Mouse (Mus musculus) small intestine, adult 2 months (tissue): ENCODE data around the gene Gsdma. TPM values are rescaled to one million over a fixed set of nuclear protein-coding genes. Genes with fewer than 3 reads are reported as not detected.

Source experiments
- H3K27ac ChIP-seq: fragments of 200-500 bp; 2 replicates; pipeline ENCODE4 v1.5.1; 2012; ENCODE audit warnings: low read depth, low read length, control low read depth, inconsistent platforms; ENCODE audit not compliant: insufficient read depth
- H3K27me3 ChIP-seq: fragments of 200-500 bp; 2 replicates; pipeline ENCODE4 v1.6.1; 2012; ENCODE audit warnings: mild to moderate bottlenecking, moderate library complexity, low read length, inconsistent platforms; ENCODE audit not compliant: control insufficient read depth, insufficient read depth
- H3K36me3 ChIP-seq: fragments of 200-500 bp; 2 replicates; pipeline ENCODE4 v1.6.1; 2012; ENCODE audit warnings: mild to moderate bottlenecking, low read length, control low read depth, inconsistent platforms; ENCODE audit not compliant: control insufficient read depth, insufficient read depth
- H3K4me1 ChIP-seq: fragments of 200-500 bp; 2 replicates; pipeline ENCODE4 v1.6.1; 2012; ENCODE audit warnings: low read length, inconsistent platforms, mixed read lengths; ENCODE audit not compliant: control insufficient read depth, insufficient read depth, insufficient read length
- H3K4me3 ChIP-seq: fragments of 200-500 bp; 2 replicates; pipeline ENCODE4 v1.5.1; 2012; ENCODE audit warnings: low read depth, mild to moderate bottlenecking, control low read depth, inconsistent platforms, low read length, moderate library complexity
- CTCF ChIP-seq: fragments of 200-500 bp; IDR thresholded peaks from 2 replicates; pipeline ENCODE4 v1.5.1; 2012; ENCODE audit warnings: low read depth, mild to moderate bottlenecking, control low read depth, inconsistent platforms, low read length, moderate library complexity, mixed read lengths; ENCODE audit not compliant: insufficient replicate concordance, insufficient read length; ENCODE audit errors: extremely low read depth
- POLR2A ChIP-seq: fragments of 200-500 bp; IDR thresholded peaks from 2 replicates; pipeline ENCODE4 v1.6.1; 2012; ENCODE audit warnings: low read depth, mild to moderate bottlenecking, control low read depth, inconsistent platforms, low read length, moderate library complexity
- WGBS: fragments of 180-500 bp; shearing (Covaris S2); methylation state at CpG from one replicate; pipeline ENCODE4 v1.1.7; 2018; 5-methylcytosine and 5-hydroxymethylcytosine counted together
- polyA plus RNA-seq: library from polyadenylated mRNA; depleted of rRNA; stranded (reverse); fragments of >200 nt; gene quantifications from 2 replicates; pipeline ENCODE4 v1.2.3, GENCODE M21; 2012; rRNA removed

The Gsdma gene
- polyA plus RNA-seq, 1 experiment: 0.25 TPM

- Histone ChIP-seq H3K4me3 (no peak overlapping the region), H3K4me1 (peaks cover 2% of the 10 kb centered on the region; the same call in 1 of the 2 replicates), H3K27me3 (no peaks in the 10 kb centered on the region), H3K36me3 (peaks cover 14% of the 10 kb centered on the region), H3K27ac (peak overlapping the region; percentile 49; the same call in 1 of the 2 replicates)
- WGBS: 66% methylated on average over 24 of the region's 24 CpGs
- no peak for TF ChIP-seq POLR2A
- peak; percentile 24; the same call in 1 of the 2 replicates for TF ChIP-seq CTCF
Observed at GRCm38 (mm10) chr11:98721458-98722226, 57.5 kb downstream of the Gsdma start.

- TF ChIP-seq CTCF (no peak), POLR2A (no peak)
- Histone ChIP-seq H3K4me1 (no peaks in the 10 kb centered on the region), H3K4me3 (no peak overlapping the region), H3K36me3 (peaks cover 9% of the 10 kb centered on the region), H3K27me3 (no peaks in the 10 kb centered on the region), H3K27ac (no peak overlapping the region)
- WGBS: 84% methylated on average over 7 of the region's 7 CpGs
Observed at GRCm38 (mm10) chr11:98723098-98723497, 58.9 kb downstream of the Gsdma start.

GRCm38 (mm10) chr11:98725926-98726506, 61.9 kb downstream of the Gsdma start:
- H3K4me3 ChIP-seq: no peak overlapping the region
- WGBS: 93% methylated on average over 15 of the region's 15 CpGs
- no peak for TF ChIP-seq CTCF
- no peak for TF ChIP-seq POLR2A
- H3K27ac ChIP-seq: no peak overlapping the region
- H3K27me3 ChIP-seq: no peaks in the 10 kb centered on the region
- peaks cover 3% of the 10 kb centered on the region; the same call in 1 of the 2 replicates for H3K4me1 ChIP-seq
- peaks cover 9% of the 10 kb centered on the region for H3K36me3 ChIP-seq

Other genes with a start within 250 kb of the Gsdma start
- 17.2 and 37.7 TPM in 2 replicates for gene Mien1, start 225.4 kb upstream of the Gsdma start, polyA plus RNA-seq
- 33.0 and 137 TPM in 2 replicates for gene Grb7, start 218.0 kb upstream of the Gsdma start, polyA plus RNA-seq
- 6.6 and 9.7 TPM in 2 replicates for gene Ikzf3, start 118.3 kb upstream of the Gsdma start, polyA plus RNA-seq
- not detected in 2 replicates for gene Zpbp2, start 113.3 kb upstream of the Gsdma start, polyA plus RNA-seq
- gene Ormdl3, start 77.0 kb upstream of the Gsdma start, polyA plus RNA-seq: 46.3 and 105 TPM in 2 replicates
- gene Lrrc3c, start 66.1 kb upstream of the Gsdma start, polyA plus RNA-seq: not detected in 2 replicates
- gene Gm12355, start 38.7 kb upstream of the Gsdma start, polyA plus RNA-seq: not detected in 2 replicates
- not detected in 2 replicates for gene Gsdma3, start 38.0 kb upstream of the Gsdma start, polyA plus RNA-seq
- gene Gsdma2, start 17.6 kb upstream of the Gsdma start, polyA plus RNA-seq: 0.49 and 75.8 TPM in 2 replicates
- 86.4 and 139 TPM in 2 replicates for gene Psmd3, start 18.2 kb downstream of the Gsdma start, polyA plus RNA-seq
- 0.10 TPM in 1 of 2 replicates, not detected in the other for gene Csf3, start 36.9 kb downstream of the Gsdma start, polyA plus RNA-seq
- 23.8 and 49.5 TPM in 2 replicates for gene Med24, start 65.1 kb downstream of the Gsdma start, polyA plus RNA-seq
- 46.5 and 128 TPM in 2 replicates for gene Thra, start 76.3 kb downstream of the Gsdma start, polyA plus RNA-seq
- gene Nr1d1, start 111.0 kb downstream of the Gsdma start, polyA plus RNA-seq: 59.8 and 206 TPM in 2 replicates
- gene Msl1, start 131.2 kb downstream of the Gsdma start, polyA plus RNA-seq: 19.8 and 38.5 TPM in 2 replicates
- 11.7 and 22.0 TPM in 2 replicates for gene Casc3, start 140.6 kb downstream of the Gsdma start, polyA plus RNA-seq
- gene Rapgefl1, start 172.4 kb downstream of the Gsdma start, polyA plus RNA-seq: 11.4 and 47.6 TPM in 2 replicates
- 11.4 and 27.3 TPM in 2 replicates for gene Wipf2, start 199.3 kb downstream of the Gsdma start, polyA plus RNA-seq
- gene Cdc6, start 243.4 kb downstream of the Gsdma start, polyA plus RNA-seq: 0.37 and 0.65 TPM in 2 replicates